Mouse (Mus musculus): Measurements from ENCODE around the gene Il21r. TPM values are rescaled to one million over a fixed set of nuclear protein-coding genes. Genes with fewer than 3 reads are reported as not detected.

Gene Il21r
- polyA plus RNA-seq, 1 experiment, result not detected

GRCm38 (mm10) chr7:125604362-125605319 lies 1.4 kb downstream of the Il21r start:
- H3K4me3 ChIP-seq (ENCODE audit: insufficient read depth, low read depth, low read length), result 0 out of 2 replicates have a peak overlapping the region, but pooled peaks have one; percentile 4
- 0 out of 2 replicates have a peak, but pooled peaks cover 2% of the 10 kb centered on the region for H3K4me1 ChIP-seq (ENCODE audit: control insufficient read depth, insufficient read depth, insufficient read length, low read length)
- no peak overlapping the region for H3K27ac ChIP-seq (replicated peaks; ENCODE audit: low read depth, low read length)

- Histone ChIP-seq H3K4me1 (ENCODE audit: control insufficient read depth, insufficient read depth, insufficient read length, low read length) (0 out of 2 replicates have a peak, but pooled peaks cover 2% of the 10 kb centered on the region), H3K4me3 (ENCODE audit: insufficient read depth, low read depth, low read length) (no peak overlapping the region), H3K27ac (replicated peaks; ENCODE audit: low read depth, low read length) (no peak overlapping the region)
Measured at GRCm38 (mm10) chr7:125605725-125606139, 2.5 kb downstream of the Il21r start.

GRCm38 (mm10) chr7:125606265-125607164 lies 3.3 kb downstream of the Il21r start:
- no peak overlapping the region for H3K27ac ChIP-seq (replicated peaks; ENCODE audit: low read depth, low read length)
- no peak overlapping the region for H3K4me3 ChIP-seq (ENCODE audit: insufficient read depth, low read depth, low read length)

GRCm38 (mm10) chr7:125607384-125608182 lies 4.4 kb downstream of the Il21r start:
- H3K4me1 ChIP-seq (ENCODE audit: control insufficient read depth, insufficient read depth, insufficient read length, low read length), result 0 out of 2 replicates have a peak, but pooled peaks cover 2% of the 10 kb centered on the region
- no peak overlapping the region for H3K4me3 ChIP-seq (ENCODE audit: insufficient read depth, low read depth, low read length)
- no peak overlapping the region for H3K27ac ChIP-seq (replicated peaks; ENCODE audit: low read depth, low read length)

More at GRCm38 (mm10) chr7:125606265-125607164, 3.3 kb downstream of the Il21r start:
- H3K4me1 ChIP-seq (ENCODE audit: control insufficient read depth, insufficient read depth, insufficient read length, low read length), result 0 out of 2 replicates have a peak, but pooled peaks cover 2% of the 10 kb centered on the region

- Histone ChIP-seq H3K27ac (replicated peaks; ENCODE audit: low read depth, low read length) (no peak overlapping the region), H3K4me3 (ENCODE audit: insufficient read depth, low read depth, low read length) (no peak overlapping the region), H3K4me1 (ENCODE audit: control insufficient read depth, insufficient read depth, insufficient read length, low read length) (0 out of 2 replicates have a peak, but pooled peaks cover 2% of the 10 kb centered on the region)
Measured at GRCm38 (mm10) chr7:125608183-125608688, 5.0 kb downstream of the Il21r start.

GRCm38 (mm10) chr7:125613579-125613978 lies 10.3 kb downstream of the Il21r start:
- no peak overlapping the region for H3K27ac ChIP-seq (replicated peaks; ENCODE audit: low read depth, low read length)
- H3K4me1 ChIP-seq (ENCODE audit: control insufficient read depth, insufficient read depth, insufficient read length, low read length), result no peaks in the 10 kb centered on the region
- H3K4me3 ChIP-seq (ENCODE audit: insufficient read depth, low read depth, low read length), result no peak overlapping the region

- no peaks in the 10 kb centered on the region for H3K4me1 ChIP-seq (ENCODE audit: control insufficient read depth, insufficient read depth, insufficient read length, low read length)
- no peak overlapping the region for H3K4me3 ChIP-seq (ENCODE audit: insufficient read depth, low read depth, low read length)
- H3K27ac ChIP-seq (replicated peaks; ENCODE audit: low read depth, low read length), result no peak overlapping the region
Measured at GRCm38 (mm10) chr7:125615453-125615852, 12.2 kb downstream of the Il21r start.

GRCm38 (mm10) chr7:125618016-125618415 lies 14.8 kb downstream of the Il21r start:
- Histone ChIP-seq H3K27ac (replicated peaks; ENCODE audit: low read depth, low read length) (no peak overlapping the region), H3K4me3 (ENCODE audit: insufficient read depth, low read depth, low read length) (no peak overlapping the region), H3K4me1 (ENCODE audit: control insufficient read depth, insufficient read depth, insufficient read length, low read length) (peaks cover 3% of the 10 kb centered on the region; the same call in 1 of the 2 replicates)

GRCm38 (mm10) chr7:125620077-125620476 lies 16.8 kb downstream of the Il21r start:
- H3K4me3 ChIP-seq (ENCODE audit: insufficient read depth, low read depth, low read length), result no peak overlapping the region
- no peak overlapping the region for H3K27ac ChIP-seq (replicated peaks; ENCODE audit: low read depth, low read length)
- peaks cover 3% of the 10 kb centered on the region; the same call in 1 of the 2 replicates for H3K4me1 ChIP-seq (ENCODE audit: control insufficient read depth, insufficient read depth, insufficient read length, low read length)

GRCm38 (mm10) chr7:125622741-125623685 lies 19.8 kb downstream of the Il21r start:
- peak overlapping the region; percentile 8; the same call in 1 of the 2 replicates for H3K27ac ChIP-seq (replicated peaks; ENCODE audit: low read depth, low read length)

GRCm38 (mm10) chr7:125625219-125625618 lies 22.0 kb downstream of the Il21r start:
- H3K27ac ChIP-seq (replicated peaks; ENCODE audit: low read depth, low read length), result no peak overlapping the region
- H3K4me3 ChIP-seq (ENCODE audit: insufficient read depth, low read depth, low read length), result no peak overlapping the region
- H3K4me1 ChIP-seq (ENCODE audit: control insufficient read depth, insufficient read depth, insufficient read length, low read length), result peaks cover 3% of the 10 kb centered on the region; the same call in 1 of the 2 replicates

More at GRCm38 (mm10) chr7:125622741-125623685, 19.8 kb downstream of the Il21r start:
- no peak overlapping the region for H3K4me3 ChIP-seq (ENCODE audit: insufficient read depth, low read depth, low read length)
- peaks cover 3% of the 10 kb centered on the region; the same call in 1 of the 2 replicates for H3K4me1 ChIP-seq (ENCODE audit: control insufficient read depth, insufficient read depth, insufficient read length, low read length)

- no peak overlapping the region for H3K27ac ChIP-seq (replicated peaks; ENCODE audit: low read depth, low read length)
- H3K4me3 ChIP-seq (ENCODE audit: insufficient read depth, low read depth, low read length), result no peak overlapping the region
- H3K4me1 ChIP-seq (ENCODE audit: control insufficient read depth, insufficient read depth, insufficient read length, low read length), result peaks cover 3% of the 10 kb centered on the region; the same call in 1 of the 2 replicates
Measured at GRCm38 (mm10) chr7:125625829-125626228, 22.6 kb downstream of the Il21r start.

- Histone ChIP-seq H3K4me3 (ENCODE audit: insufficient read depth, low read depth, low read length) (no peak overlapping the region; the same call in 1 of the 2 replicates), H3K4me1 (ENCODE audit: control insufficient read depth, insufficient read depth, insufficient read length, low read length) (no peaks in the 10 kb centered on the region), H3K27ac (replicated peaks; ENCODE audit: low read depth, low read length) (peak overlapping the region; percentile 40; the same call in 1 of the 2 replicates)
Measured at GRCm38 (mm10) chr7:125630317-125630716, 27.1 kb downstream of the Il21r start.
